Mouse (Mus musculus): Measurements from ENCODE around the gene Thtpa.

DNA sequence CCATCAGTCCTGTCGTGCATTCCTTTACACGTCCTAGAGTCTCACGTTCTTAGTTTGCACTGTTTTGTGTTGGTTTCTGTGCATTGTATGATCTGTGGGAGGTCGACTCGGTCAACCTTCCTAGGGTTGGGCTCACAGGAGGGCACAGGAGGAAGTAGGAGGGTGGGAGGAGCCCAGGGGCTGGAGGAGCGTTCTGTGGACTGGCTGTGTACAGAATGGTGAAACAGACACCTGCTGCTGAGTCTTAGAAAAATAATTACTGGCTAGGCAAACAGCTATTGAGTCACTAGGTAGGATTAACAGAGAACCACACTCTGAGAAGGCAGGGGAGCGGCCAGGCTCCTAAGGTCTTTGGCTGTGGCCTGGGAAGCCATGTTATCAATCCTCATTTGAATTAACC is 44.7 kb downstream of the Thtpa start:
- TF ChIP-seq CTCF (IDR thresholded peaks at IDR 0.05; ENCODE audit: extremely low read depth, insufficient read length, insufficient replicate concordance, low read depth, low read length), result no peak
- TF ChIP-seq POLR2A (IDR thresholded peaks at IDR 0.05; ENCODE audit: low read depth, low read length), result no peak

All from small intestine, adult 2 months (tissue).